Mouse (Mus musculus): Measurements from ENCODE around the gene Rhoh. TPM values are rescaled to one million over a fixed set of nuclear protein-coding genes. Genes with fewer than 3 reads are reported as not detected.
A peak's percentile ranks its signal among the peaks of the same experiment; 100 is the strongest.

Rhoh gene
- polyA plus RNA-seq, 1 experiment from 2014 or later: 0.93 TPM

DNA sequence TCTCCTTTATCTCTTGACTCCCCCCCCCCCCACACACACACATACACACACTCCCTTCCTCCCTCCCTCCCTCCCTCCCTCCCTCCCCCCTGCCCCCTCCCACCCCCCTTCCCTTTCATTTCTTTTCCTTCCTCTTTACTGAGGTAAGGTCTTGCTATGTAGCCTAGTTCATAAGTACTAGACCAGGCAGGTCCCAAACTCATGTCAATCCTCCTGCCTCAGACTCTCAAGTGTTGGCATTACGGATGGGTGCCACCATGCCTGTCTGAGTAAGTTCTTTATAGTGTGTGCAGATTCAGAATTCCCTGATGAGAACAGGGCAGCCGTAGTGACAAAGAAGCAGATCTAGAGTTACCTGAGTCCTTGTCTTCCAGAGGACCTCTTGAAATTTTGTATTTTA lies 20.2 kb downstream of the Rhoh start:
- H3K4me2 ChIP-seq (replicated peaks): no peak overlapping the region
- H3K36me3 ChIP-seq: no peaks in the 10 kb centered on the region
- no peaks in the 10 kb centered on the region for H3K27me3 ChIP-seq
- no peak overlapping the region for H3K27ac ChIP-seq
- WGBS: 95% methylated on average over 2 of the region's 2 CpGs
- no peak overlapping the region for H3K9ac ChIP-seq
- H3K4me3 ChIP-seq: no peak overlapping the region
- no peak for ATAC-seq (ENCODE audit: low FRiP score, low read depth)
- H3K9me3 ChIP-seq: no peaks in the 10 kb centered on the region
- H3K4me1 ChIP-seq: no peaks in the 10 kb centered on the region

DNA sequence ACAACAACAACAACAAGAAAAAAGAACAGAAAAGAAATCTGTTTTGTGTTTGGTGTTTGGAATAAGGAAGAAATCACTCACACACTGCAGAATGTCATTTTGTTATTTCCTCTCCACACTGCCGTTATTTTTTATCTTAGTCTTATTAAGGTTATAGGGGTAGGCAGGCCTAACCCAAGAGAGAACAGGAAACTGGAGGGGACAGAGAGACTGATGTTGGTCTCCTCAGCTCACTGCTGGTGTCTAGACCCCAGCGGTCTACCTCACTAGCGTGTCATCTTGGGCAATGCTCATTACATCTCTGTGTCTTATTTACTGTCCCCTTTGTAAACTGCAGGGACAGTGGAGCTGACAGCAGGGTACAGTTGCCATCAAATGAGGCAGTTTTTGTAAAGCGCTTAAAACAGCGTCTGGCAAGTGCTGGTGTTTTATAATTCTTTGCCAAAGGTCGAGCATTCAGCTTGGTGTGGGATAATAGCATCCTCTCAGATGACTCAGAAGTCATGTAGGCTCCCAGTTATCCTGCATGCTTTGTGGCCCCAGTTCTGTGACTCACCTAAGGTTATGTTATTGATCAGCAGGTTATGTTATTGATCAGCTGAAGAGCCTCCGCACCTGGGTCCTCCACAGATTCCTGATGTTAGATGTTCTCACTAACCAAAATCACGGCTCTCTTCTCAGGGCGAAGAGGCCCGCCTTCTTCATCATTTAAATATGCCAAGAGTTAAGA lies 21.6 kb downstream of the Rhoh start:
- H3K27me3 ChIP-seq: no peaks in the 10 kb centered on the region
- 86% methylated on average over 10 of the region's 10 CpGs for WGBS
- H3K27ac ChIP-seq: no peak overlapping the region
- no peak overlapping the region for H3K9ac ChIP-seq
- no peaks in the 10 kb centered on the region for H3K9me3 ChIP-seq
- H3K4me3 ChIP-seq: no peak overlapping the region
- no peak for ATAC-seq (ENCODE audit: low FRiP score, low read depth)
- H3K4me1 ChIP-seq: no peaks in the 10 kb centered on the region
- no peaks in the 10 kb centered on the region for H3K36me3 ChIP-seq
- H3K4me2 ChIP-seq (replicated peaks): no peak overlapping the region

DNA sequence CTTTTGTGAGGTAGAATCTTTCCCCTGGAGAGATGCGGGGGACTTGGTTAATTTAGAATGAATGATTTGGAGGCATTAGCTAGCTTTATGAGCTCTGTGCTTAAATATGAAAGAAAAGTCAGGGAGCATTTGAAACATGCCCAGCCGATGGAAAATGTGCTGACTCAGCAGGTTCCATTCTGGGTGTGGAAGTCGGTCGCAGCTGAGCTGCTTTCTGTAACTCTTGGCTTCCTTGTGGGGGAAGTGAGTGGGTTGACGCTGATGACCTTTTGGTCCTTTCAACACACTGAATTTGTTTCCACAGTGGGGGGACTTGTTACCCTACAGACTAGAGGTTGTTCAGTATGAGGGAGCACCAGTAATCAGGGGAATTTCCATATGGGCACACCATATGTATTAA lies 22.3 kb downstream of the Rhoh start:
- H3K9me3 ChIP-seq: no peaks in the 10 kb centered on the region
- no peak for ATAC-seq (ENCODE audit: low FRiP score, low read depth)
- no peak overlapping the region for H3K4me3 ChIP-seq
- no peak overlapping the region for H3K9ac ChIP-seq
- H3K36me3 ChIP-seq: no peaks in the 10 kb centered on the region
- H3K4me1 ChIP-seq: no peaks in the 10 kb centered on the region
- H3K4me2 ChIP-seq (replicated peaks): no peak overlapping the region
- no peak overlapping the region for H3K27ac ChIP-seq
- no peaks in the 10 kb centered on the region for H3K27me3 ChIP-seq
- WGBS: 59% methylated on average over 5 of the region's 5 CpGs

DNA sequence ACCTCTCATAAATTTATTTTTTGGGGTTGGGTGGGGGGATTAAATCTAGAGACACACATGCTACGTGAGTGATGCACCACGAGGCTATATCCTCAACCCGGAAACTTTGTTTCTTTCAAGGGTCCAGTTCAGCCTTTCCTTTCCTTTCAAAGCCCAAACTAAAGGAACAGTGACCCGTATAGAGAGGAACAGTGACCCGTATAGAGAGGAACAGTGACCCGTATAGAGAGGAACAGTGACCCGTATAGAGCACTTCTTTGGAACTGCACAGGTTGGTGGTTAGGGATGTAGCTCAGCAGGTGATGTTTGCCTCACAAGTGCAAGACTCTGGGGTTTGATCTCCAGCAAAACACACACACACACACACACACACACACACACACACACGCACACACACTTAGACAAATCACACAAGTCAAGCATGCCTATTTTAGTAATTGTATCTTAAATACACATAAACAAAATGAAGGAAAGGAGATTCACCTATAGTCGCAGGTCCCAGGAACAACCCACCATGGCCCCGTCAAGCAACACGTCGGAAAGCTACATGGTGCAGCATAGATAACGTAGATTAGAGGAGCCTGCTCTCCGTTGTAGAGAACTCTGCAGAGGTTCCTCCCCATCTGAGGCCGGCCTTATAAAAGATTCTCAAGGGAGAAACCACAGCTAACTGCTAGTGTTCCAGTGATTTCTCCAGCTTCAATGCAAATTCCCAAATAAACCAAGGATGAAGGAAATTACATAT lies 24.9 kb downstream of the Rhoh start:
- no peaks in the 10 kb centered on the region for H3K36me3 ChIP-seq
- H3K4me3 ChIP-seq: no peak overlapping the region
- WGBS: 87% methylated on average over 15 of the region's 15 CpGs
- no peaks in the 10 kb centered on the region for H3K9me3 ChIP-seq
- 0 out of 2 replicates have a peak, but pooled peaks cover 5% of the 10 kb centered on the region for H3K4me1 ChIP-seq
- H3K9ac ChIP-seq: no peak overlapping the region
- ATAC-seq (ENCODE audit: low FRiP score, low read depth): no peak
- no peaks in the 10 kb centered on the region for H3K27me3 ChIP-seq
- no peak overlapping the region for H3K27ac ChIP-seq
- no peak overlapping the region for H3K4me2 ChIP-seq (replicated peaks)

DNA sequence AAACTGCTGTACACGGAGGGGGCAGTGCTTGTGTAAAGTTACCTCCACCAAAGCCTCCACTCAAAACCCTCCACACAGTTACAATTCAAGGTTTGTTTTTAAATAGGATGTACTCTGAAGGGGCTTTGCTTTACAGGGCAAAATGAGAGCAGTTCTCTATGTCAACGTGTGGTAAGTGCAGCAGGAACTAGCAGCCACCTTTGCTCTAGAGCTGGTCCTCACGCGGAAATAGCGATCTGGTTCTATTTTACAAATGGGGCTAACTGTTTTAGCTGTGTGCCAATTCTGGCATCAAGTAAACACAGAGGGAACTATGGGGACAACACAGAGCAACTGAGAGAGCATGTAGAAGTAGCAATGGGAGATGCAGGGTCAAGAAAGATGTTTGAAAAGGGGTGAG lies 27.1 kb downstream of the Rhoh start:
- Histone ChIP-seq H3K27me3 (no peaks in the 10 kb centered on the region), H3K27ac (no peak overlapping the region), H3K9ac (no peak overlapping the region), H3K4me3 (no peak overlapping the region), H3K9me3 (no peaks in the 10 kb centered on the region), H3K4me2 (replicated peaks) (no peak overlapping the region), H3K36me3 (no peaks in the 10 kb centered on the region), H3K4me1 (0 out of 2 replicates have a peak, but pooled peaks cover 5% of the 10 kb centered on the region)
- WGBS: 88% methylated on average over 5 of the region's 5 CpGs
- no peak for ATAC-seq (ENCODE audit: low FRiP score, low read depth)

DNA sequence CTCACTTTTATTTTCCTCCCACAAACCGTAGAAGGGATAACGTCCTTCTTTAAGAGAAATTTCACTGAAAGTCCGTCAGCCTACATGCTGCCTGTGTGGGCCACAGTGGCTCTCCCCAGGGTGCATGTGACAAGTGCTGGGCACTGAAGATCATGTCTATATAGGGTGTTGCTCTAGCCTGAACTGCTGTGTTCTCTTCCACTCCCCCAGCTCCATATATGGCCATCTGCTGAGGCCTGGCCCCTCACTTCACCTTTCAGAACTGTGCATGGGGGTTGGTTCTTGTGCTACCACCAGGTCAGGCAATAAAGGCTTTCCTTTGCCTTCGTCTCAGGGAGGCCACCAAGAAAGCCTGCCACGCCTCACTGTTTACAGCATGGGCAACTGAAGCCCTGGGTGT lies 28.0 kb downstream of the Rhoh start:
- no peak for ATAC-seq (ENCODE audit: low FRiP score, low read depth)
- H3K9me3 ChIP-seq: no peaks in the 10 kb centered on the region

DNA sequence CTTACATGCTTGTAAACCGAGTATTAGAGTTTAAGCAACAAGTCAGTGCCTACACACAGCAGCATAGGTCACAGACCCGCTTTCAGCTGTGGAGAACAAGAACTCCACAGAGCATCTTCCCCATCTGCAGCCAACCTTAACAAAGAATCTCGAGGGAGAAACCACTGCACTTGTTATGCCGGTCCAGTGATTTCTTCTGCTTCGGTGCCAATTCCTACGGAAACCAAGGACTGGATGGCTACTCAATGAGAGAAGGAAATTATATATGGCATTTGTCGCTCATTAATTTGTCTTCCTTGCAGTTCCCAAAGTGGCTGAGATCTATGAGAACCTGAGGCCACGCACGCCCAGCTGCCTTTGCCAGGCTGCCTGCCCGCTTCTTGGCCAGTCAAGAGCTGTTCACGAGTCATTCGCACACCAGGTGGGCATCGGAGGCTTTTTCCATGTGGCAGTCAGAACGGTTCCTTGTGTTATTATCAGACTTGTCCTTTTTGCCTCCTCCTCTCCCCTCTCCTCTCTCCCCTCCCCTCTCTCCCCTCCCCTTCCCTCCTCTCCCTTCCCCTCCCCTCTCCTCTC lies 30.3 kb downstream of the Rhoh start:
- 80% methylated on average over 14 of the region's 14 CpGs for WGBS

More for the DNA sequence above, 28.0 kb downstream of the Rhoh start:
- no peak overlapping the region for H3K4me2 ChIP-seq (replicated peaks)
- H3K9ac ChIP-seq: no peak overlapping the region
- no peaks in the 10 kb centered on the region for H3K36me3 ChIP-seq
- no peak overlapping the region for H3K27ac ChIP-seq
- WGBS: 63% methylated on average over 5 of the region's 5 CpGs
- H3K27me3 ChIP-seq: no peaks in the 10 kb centered on the region
- no peak overlapping the region for H3K4me3 ChIP-seq
- 0 out of 2 replicates have a peak, but pooled peaks cover 5% of the 10 kb centered on the region for H3K4me1 ChIP-seq

DNA sequence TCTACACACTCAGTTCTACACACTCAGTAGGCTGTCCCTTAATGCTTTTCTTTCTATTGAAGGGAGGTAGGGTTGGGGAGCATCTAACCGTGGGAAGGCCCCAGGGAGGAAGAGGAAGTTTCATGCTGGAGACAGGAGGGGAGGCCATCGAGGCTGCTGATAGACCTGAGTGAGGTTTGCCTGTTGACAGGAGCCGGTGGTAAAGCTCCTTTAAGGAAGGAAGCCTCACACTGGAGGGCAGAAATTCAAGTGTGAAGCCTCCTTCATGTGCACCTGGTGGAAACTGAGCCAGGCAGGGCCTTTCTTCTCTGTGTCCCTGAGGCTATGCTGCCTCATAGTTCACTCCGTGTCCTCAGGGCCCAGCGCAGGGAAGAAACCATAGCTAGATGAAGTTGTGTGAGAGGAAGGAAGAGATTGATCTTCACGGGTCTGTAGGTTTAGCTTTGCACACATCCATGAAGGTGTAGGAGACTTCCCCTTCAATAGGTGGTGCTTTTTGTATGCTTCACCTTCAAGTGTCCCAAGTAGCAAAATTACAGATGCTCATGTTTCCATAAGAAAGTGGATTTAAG lies 34.2 kb downstream of the Rhoh start:
- no peaks in the 10 kb centered on the region for H3K9me3 ChIP-seq
- no peak overlapping the region for H3K9ac ChIP-seq
- no peaks in the 10 kb centered on the region for H3K36me3 ChIP-seq
- no peaks in the 10 kb centered on the region for H3K4me1 ChIP-seq
- H3K27ac ChIP-seq: no peak overlapping the region
- no peaks in the 10 kb centered on the region for H3K27me3 ChIP-seq
- H3K4me2 ChIP-seq (replicated peaks): no peak overlapping the region
- no peak overlapping the region for H3K4me3 ChIP-seq
- 85% methylated on average over 6 of the region's 6 CpGs for WGBS
- ATAC-seq (ENCODE audit: low FRiP score, low read depth): no peak

More for the DNA sequence above, 30.3 kb downstream of the Rhoh start:
- no peaks in the 10 kb centered on the region for H3K9me3 ChIP-seq
- H3K9ac ChIP-seq: no peak overlapping the region
- no peak overlapping the region for H3K4me2 ChIP-seq (replicated peaks)
- H3K4me1 ChIP-seq: 0 out of 2 replicates have a peak, but pooled peaks cover 5% of the 10 kb centered on the region
- H3K36me3 ChIP-seq: no peaks in the 10 kb centered on the region
- H3K27me3 ChIP-seq: no peaks in the 10 kb centered on the region
- no peak overlapping the region for H3K27ac ChIP-seq
- no peak overlapping the region for H3K4me3 ChIP-seq
- no peak for ATAC-seq (ENCODE audit: low FRiP score, low read depth)

DNA sequence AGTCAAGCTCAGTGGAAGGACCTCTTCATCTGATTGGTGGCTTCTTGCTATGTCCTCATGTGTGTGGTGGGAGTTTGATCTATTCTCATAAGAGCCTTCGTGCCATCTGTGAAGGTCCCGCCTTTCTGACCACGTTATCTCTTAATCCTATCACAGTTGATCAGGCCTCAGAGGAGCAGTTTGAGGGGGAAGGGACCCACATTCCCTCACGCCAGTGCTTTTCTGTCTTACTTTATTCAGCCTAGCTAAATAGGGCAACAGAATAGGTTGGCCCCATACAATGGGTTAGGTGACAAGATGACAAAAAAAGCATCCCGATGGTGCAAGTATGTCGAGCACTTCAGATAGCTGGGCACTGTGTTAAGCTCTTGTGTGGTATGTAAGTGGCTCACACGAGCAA lies 34.8 kb downstream of the Rhoh start:
- H3K27me3 ChIP-seq: no peaks in the 10 kb centered on the region
- WGBS: 83% methylated on average over 7 of the region's 7 CpGs
- no peak overlapping the region for H3K27ac ChIP-seq
- H3K4me1 ChIP-seq: peaks cover 3% of the 10 kb centered on the region; the same call in 1 of the 2 replicates
- no peaks in the 10 kb centered on the region for H3K9me3 ChIP-seq
- no peaks in the 10 kb centered on the region for H3K36me3 ChIP-seq
- peak; percentile 59 for ATAC-seq (ENCODE audit: low FRiP score, low read depth)
- H3K4me3 ChIP-seq: no peak overlapping the region
- no peak overlapping the region for H3K9ac ChIP-seq
- no peak overlapping the region for H3K4me2 ChIP-seq (replicated peaks)

DNA sequence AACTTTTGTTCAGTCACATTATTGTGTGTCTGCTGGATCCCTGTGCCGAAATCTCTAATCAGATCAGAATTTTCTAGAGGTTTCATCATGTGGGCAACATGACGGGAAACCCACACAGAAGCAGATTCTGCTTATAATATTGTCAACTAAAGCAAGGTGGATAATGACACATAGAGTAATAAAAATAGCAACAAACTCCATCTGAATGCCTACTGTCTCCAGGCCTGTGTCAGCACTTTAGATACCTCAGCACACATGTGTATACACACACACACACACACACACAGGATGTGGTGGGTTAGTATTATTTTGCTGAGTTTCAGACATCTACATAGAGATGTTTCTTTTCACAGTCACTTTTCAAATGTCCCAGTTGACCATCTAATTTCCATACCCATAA lies 36.7 kb downstream of the Rhoh start:
- Histone ChIP-seq H3K27ac (no peak overlapping the region), H3K36me3 (no peaks in the 10 kb centered on the region), H3K9ac (no peak overlapping the region), H3K9me3 (peaks cover under 1% of the 10 kb centered on the region; the same call in 1 of the 2 replicates), H3K4me2 (replicated peaks) (no peak overlapping the region), H3K4me3 (no peak overlapping the region), H3K27me3 (no peaks in the 10 kb centered on the region), H3K4me1 (peaks cover 6% of the 10 kb centered on the region; the same call in 1 of the 2 replicates)
- ATAC-seq (ENCODE audit: low FRiP score, low read depth): no peak
- WGBS: 94% methylated on average over 2 of the region's 2 CpGs

DNA sequence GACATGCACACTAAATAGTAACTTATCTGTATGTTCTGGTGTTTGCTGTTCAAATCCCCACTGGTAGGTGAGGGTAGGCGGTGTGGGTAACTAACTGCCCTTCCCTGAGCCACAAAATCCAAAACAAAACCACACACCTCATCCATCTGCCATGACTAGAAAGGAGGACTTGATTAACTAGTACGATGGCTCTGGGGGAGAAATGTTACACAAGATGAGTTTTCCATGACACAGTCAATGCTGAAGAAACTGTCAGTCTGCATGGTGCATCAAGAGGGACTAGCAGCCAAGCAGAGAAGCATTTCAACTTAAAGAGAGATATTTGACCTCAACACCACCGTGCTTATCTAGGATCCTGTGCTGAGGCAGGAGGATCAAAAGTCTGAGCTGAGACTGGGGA lies 37.7 kb downstream of the Rhoh start:
- peaks cover 6% of the 10 kb centered on the region; the same call in 1 of the 2 replicates for H3K4me1 ChIP-seq

DNA sequence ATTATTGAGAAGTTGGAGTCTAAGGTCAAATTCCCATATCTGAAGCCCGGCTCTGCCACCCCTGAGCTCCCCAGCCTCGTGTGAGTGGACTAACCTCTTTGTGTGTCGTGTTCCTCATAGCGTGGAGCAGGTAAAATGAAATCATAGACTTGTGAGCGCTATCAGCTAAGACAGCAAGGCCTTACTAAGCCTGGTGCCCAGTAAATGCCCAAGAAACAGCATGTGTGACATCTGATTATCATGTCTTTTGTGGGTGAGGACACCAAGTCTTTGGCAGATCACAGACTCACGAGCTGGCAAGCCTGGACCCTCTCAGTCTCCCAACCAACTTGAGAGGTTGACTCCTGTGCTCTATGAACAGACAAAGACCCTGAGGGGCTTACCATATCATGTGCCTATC lies 39.1 kb downstream of the Rhoh start:
- 88% methylated on average over 6 of the region's 6 CpGs for WGBS
- Histone ChIP-seq H3K4me2 (replicated peaks) (no peak overlapping the region), H3K36me3 (no peaks in the 10 kb centered on the region), H3K27me3 (no peaks in the 10 kb centered on the region), H3K27ac (no peak overlapping the region), H3K9me3 (peaks cover 22% of the 10 kb centered on the region), H3K4me3 (no peak overlapping the region), H3K4me1 (peaks cover 6% of the 10 kb centered on the region; the same call in 1 of the 2 replicates), H3K9ac (no peak overlapping the region)
- ATAC-seq (ENCODE audit: low FRiP score, low read depth): no peak

More for the DNA sequence above, 37.7 kb downstream of the Rhoh start:
- Histone ChIP-seq H3K4me3 (no peak overlapping the region), H3K27me3 (no peaks in the 10 kb centered on the region), H3K27ac (no peak overlapping the region), H3K9me3 (peaks cover 10% of the 10 kb centered on the region), H3K4me2 (replicated peaks) (no peak overlapping the region), H3K9ac (no peak overlapping the region), H3K36me3 (no peaks in the 10 kb centered on the region)
- whole genome bisulfite sequencing: 78% methylated on average over 3 of the region's 3 CpGs
- no peak for ATAC-seq (ENCODE audit: low FRiP score, low read depth)

All from limb, embryonic 13.5 days (tissue).